Mouse (Mus musculus): ENCODE data around the gene Rpl23a. TPM values are rescaled to one million over a fixed set of nuclear protein-coding genes. Genes with fewer than 3 reads are reported as not detected.
A peak's percentile ranks its signal among the peaks of the same experiment; 100 is the strongest.

Gene Rpl23a
- total and polyA plus RNA-seq, 2 experiments from 2014 or later, result 469 to 906 TPM

DNA sequence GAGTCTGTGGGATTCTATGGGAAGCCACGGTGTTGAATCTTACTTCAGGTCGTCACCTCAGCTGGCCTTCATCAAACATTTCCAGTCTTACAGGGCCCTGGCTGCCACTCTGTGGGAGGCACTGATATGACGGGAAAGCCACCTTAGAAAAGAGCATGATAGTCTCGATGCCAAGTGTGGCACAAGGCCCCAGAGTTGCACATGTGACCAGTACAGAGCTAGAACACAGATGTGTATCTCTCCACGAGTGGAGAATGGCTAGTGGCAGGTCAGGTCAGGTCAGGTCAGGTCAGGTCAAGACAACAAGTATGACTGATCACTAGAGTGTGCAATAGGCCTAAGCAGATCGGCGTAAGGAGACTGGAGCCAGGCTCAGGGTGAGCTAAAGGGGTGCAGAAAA is 27.2 kb upstream of the Rpl23a start:
- Histone ChIP-seq H3K27ac (no peak overlapping the region), H3K9ac (replicated peaks; ENCODE audit: low read length) (no peak overlapping the region), H3K4me3 (ENCODE audit: low read length) (no peak overlapping the region), H3K9me3 (ENCODE audit: low read length) (no peaks in the 10 kb centered on the region), H3K27me3 (ENCODE audit: insufficient read depth, low read length) (no peaks in the 10 kb centered on the region), H3K36me3 (ENCODE audit: insufficient read depth, low read length) (peaks cover 80% of the 10 kb centered on the region), H3K4me2 (ENCODE audit: low read depth, low read length) (no peak overlapping the region), H3K4me1 (ENCODE audit: insufficient read depth, low read length) (no peaks in the 10 kb centered on the region)
- no peak for TF ChIP-seq CTCF (IDR thresholded peaks at IDR 0.05; ENCODE audit: low read depth)
- ATAC-seq (no peak), DNase-seq (ENCODE audit: low spot score) (no peak)
- 75% methylated on average over 7 of the region's 7 CpGs for WGBS

DNA sequence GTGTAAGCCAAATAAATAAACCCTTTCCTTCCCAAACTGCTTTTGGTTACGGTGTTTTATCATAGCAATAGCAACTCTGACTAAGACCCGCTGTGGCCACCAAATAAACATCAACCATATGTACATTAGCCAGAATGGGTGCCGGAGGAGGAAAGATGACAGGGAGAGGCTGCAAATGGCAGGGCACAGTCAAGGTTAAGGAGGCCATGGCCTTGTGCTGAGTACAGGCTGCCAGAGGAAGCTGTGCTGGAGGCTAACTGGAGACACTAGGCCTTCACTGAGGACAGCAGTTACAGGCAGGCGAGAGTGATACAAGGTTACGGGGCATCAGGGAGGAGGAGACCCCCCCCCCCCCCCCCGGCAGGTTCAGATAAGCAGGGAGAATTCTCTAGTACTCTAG is 26.5 kb upstream of the Rpl23a start:
- Histone ChIP-seq H3K36me3 (ENCODE audit: insufficient read depth, low read length) (peaks cover 80% of the 10 kb centered on the region), H3K4me3 (ENCODE audit: low read length) (no peak overlapping the region), H3K27ac (no peak overlapping the region), H3K4me1 (ENCODE audit: insufficient read depth, low read length) (no peaks in the 10 kb centered on the region), H3K9me3 (ENCODE audit: low read length) (no peaks in the 10 kb centered on the region), H3K27me3 (ENCODE audit: insufficient read depth, low read length) (no peaks in the 10 kb centered on the region), H3K4me2 (ENCODE audit: low read depth, low read length) (no peak overlapping the region), H3K9ac (replicated peaks; ENCODE audit: low read length) (no peak overlapping the region)
- DNase-seq (ENCODE audit: low spot score) (no peak), ATAC-seq (no peak)
- 97% methylated on average over 6 of the region's 6 CpGs for WGBS
- TF ChIP-seq CTCF (IDR thresholded peaks at IDR 0.05; ENCODE audit: low read depth), result no peak

DNA sequence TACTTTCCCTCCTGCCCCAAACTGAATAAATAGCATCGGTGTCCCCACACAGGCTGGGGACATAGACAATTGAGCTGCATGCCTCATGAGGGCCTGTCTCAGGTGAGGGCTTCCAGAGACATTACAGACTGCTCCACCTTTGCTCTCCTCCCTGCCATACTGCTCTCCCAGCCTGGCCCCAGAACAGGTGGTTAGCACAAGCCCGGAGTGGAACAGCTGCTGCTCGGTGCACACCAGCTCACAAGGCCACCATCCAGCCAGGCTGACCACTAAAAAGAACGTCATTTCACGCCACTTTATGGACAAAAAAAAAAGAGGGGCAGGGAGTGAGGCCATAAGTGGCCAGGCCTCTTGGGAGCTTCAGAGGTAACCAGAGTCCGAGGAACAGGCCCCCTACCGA is 23.8 kb upstream of the Rpl23a start:
- Histone ChIP-seq H3K4me3 (ENCODE audit: low read length) (no peak overlapping the region), H3K4me2 (ENCODE audit: low read depth, low read length) (no peak overlapping the region), H3K4me1 (ENCODE audit: insufficient read depth, low read length) (no peaks in the 10 kb centered on the region), H3K36me3 (ENCODE audit: insufficient read depth, low read length) (peaks cover 61% of the 10 kb centered on the region), H3K27ac (no peak overlapping the region), H3K27me3 (ENCODE audit: insufficient read depth, low read length) (no peaks in the 10 kb centered on the region), H3K9me3 (ENCODE audit: low read length) (no peaks in the 10 kb centered on the region), H3K9ac (replicated peaks; ENCODE audit: low read length) (no peak overlapping the region)
- ATAC-seq (no peak), DNase-seq (ENCODE audit: low spot score) (no peak)
- TF ChIP-seq CTCF (IDR thresholded peaks at IDR 0.05; ENCODE audit: low read depth), result no peak
- WGBS, result 66% methylated on average over 7 of the region's 7 CpGs

GRCm38 (mm10) chr11:78205361-78206206 is 22.2 kb upstream of the Rpl23a start:
- no peak overlapping the region for H3K4me2 ChIP-seq (ENCODE audit: low read depth, low read length)
- H3K27ac ChIP-seq, result peak overlapping the region; percentile 41; the same call in 1 of the 2 replicates
- no peak for TF ChIP-seq CTCF (IDR thresholded peaks at IDR 0.05; ENCODE audit: low read depth)
- no peak overlapping the region for H3K9ac ChIP-seq (replicated peaks; ENCODE audit: low read length)
- ATAC-seq (peak; percentile 30; the same call in 1 of the 2 replicates), DNase-seq (ENCODE audit: low spot score) (no peak)
- no peaks in the 10 kb centered on the region for H3K9me3 ChIP-seq (ENCODE audit: low read length)
- H3K4me3 ChIP-seq (ENCODE audit: low read length), result no peak overlapping the region
- H3K36me3 ChIP-seq (ENCODE audit: insufficient read depth, low read length), result peaks cover 47% of the 10 kb centered on the region
- H3K4me1 ChIP-seq (ENCODE audit: insufficient read depth, low read length), result no peaks in the 10 kb centered on the region
- WGBS, result 52% methylated on average over 13 of the region's 13 CpGs
- H3K27me3 ChIP-seq (ENCODE audit: insufficient read depth, low read length), result no peaks in the 10 kb centered on the region

DNA sequence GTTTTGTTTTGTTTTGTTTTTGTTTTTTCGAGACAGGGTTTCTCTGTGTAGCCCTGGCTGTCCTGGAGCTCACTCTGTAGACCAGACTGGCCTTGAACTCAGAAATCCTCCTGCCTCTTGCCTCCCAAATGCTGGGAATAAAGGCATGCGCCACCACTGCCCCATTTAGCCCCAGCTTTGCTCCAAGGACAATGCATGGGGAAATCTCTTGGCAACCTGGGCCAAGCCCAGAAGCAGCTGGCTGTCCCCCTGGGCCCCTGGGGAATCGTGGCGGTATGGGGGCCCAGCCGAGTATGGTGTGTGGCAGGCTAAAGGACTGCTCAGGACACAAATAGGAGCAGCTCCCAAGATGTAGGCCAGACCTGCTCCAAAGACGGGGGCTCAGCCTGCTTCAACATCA is 20.9 kb upstream of the Rpl23a start:
- DNase-seq (ENCODE audit: low spot score) (no peak), ATAC-seq (no peak)
- WGBS, result 68% methylated on average over 6 of the region's 6 CpGs
- Histone ChIP-seq H3K4me1 (ENCODE audit: insufficient read depth, low read length) (no peaks in the 10 kb centered on the region), H3K27me3 (ENCODE audit: insufficient read depth, low read length) (no peaks in the 10 kb centered on the region), H3K4me2 (ENCODE audit: low read depth, low read length) (no peak overlapping the region), H3K4me3 (ENCODE audit: low read length) (no peak overlapping the region), H3K9ac (replicated peaks; ENCODE audit: low read length) (no peak overlapping the region), H3K9me3 (ENCODE audit: low read length) (no peaks in the 10 kb centered on the region), H3K36me3 (ENCODE audit: insufficient read depth, low read length) (peaks cover 34% of the 10 kb centered on the region), H3K27ac (peak overlapping the region; percentile 41; the same call in 1 of the 2 replicates)
- TF ChIP-seq CTCF (IDR thresholded peaks at IDR 0.05; ENCODE audit: low read depth), result no peak

GRCm38 (mm10) chr11:78202372-78202771 is 19.0 kb upstream of the Rpl23a start:
- no peak overlapping the region for H3K4me2 ChIP-seq (ENCODE audit: low read depth, low read length)
- 96% methylated on average over 3 of the region's 3 CpGs for WGBS
- no peak for ATAC-seq

More at GRCm38 (mm10) chr11:78202372-78202771, 19.0 kb upstream of the Rpl23a start:
- no peak for TF ChIP-seq CTCF (IDR thresholded peaks at IDR 0.05; ENCODE audit: low read depth)
- H3K27ac ChIP-seq, result no peak overlapping the region
- peaks cover 15% of the 10 kb centered on the region for H3K36me3 ChIP-seq (ENCODE audit: insufficient read depth, low read length)
- no peaks in the 10 kb centered on the region for H3K27me3 ChIP-seq (ENCODE audit: insufficient read depth, low read length)
- no peak overlapping the region for H3K4me3 ChIP-seq (ENCODE audit: low read length)
- no peak overlapping the region for H3K9ac ChIP-seq (replicated peaks; ENCODE audit: low read length)
- DNase-seq (ENCODE audit: low spot score), result no peak
- H3K4me1 ChIP-seq (ENCODE audit: insufficient read depth, low read length), result no peaks in the 10 kb centered on the region
- H3K9me3 ChIP-seq (ENCODE audit: low read length), result no peaks in the 10 kb centered on the region

Data from hindbrain, postnatal 0 days (tissue).